Mouse (Mus musculus) embryonic fibroblast, embryonic 13.5 days (primary cell): ENCODE data around the gene Ano2. TPM values are rescaled to one million over a fixed set of nuclear protein-coding genes. Genes with fewer than 3 reads are reported as not detected.

Experiments
- H3K27ac ChIP-seq: 2 replicates; pipeline ENCODE4 v1.5.1; 2012; ENCODE audit warnings: low read length, control low read depth, inconsistent platforms; ENCODE audit not compliant: insufficient read depth
- H3K4me1 ChIP-seq: 2 replicates; pipeline ENCODE4 v1.6.1; 2011; ENCODE audit warnings: low read length; ENCODE audit not compliant: control insufficient read depth, insufficient read depth
- H3K4me3 ChIP-seq: 2 replicates; pipeline ENCODE4 v1.5.1; 2011; ENCODE audit warnings: mild to moderate bottlenecking, control low read depth, low read length; ENCODE audit not compliant: insufficient read depth
- CTCF ChIP-seq: IDR thresholded peaks from 2 replicates; pipeline ENCODE4 v1.5.1; 2011; ENCODE audit warnings: mild to moderate bottlenecking, control low read depth, low read length, moderate library complexity, borderline replicate concordance; ENCODE audit not compliant: insufficient read depth
- POLR2A ChIP-seq: IDR thresholded peaks from 2 replicates; pipeline ENCODE4 v1.6.1; 2011; ENCODE audit warnings: low read depth, mild to moderate bottlenecking, control low read depth, low read length, moderate library complexity
- polyA plus RNA-seq: library from polyadenylated mRNA; stranded (reverse); fragments of >200 nt; gene quantifications from 2 replicates; pipeline ENCODE4 v1.2.4, GENCODE M21; 2011; ENCODE audit warnings: low read depth; ENCODE audit not compliant: missing spikeins, insufficient read length

Gene Ano2
- polyA plus RNA-seq, 1 experiment = not detected

DNA sequence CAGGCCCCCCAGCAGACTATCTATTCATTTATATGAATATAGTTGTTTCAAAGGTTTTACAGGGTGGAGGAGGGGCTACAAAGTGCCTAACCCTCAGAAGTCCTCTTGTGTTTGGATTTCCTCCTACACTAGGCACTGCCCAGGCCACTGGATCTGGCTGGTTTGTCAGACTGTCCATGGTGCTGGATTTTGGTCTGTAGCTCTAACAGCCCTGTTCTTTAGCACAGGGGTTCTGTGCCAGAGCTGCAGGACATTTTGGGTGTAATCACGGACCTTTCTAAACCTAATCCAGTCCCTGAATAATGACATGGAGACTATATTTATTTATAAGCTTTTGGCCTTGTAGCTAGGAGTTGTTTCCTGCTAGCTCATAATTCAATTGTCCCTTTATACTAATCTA, 328.2 kb downstream of the Ano2 start:
- Histone ChIP-seq H3K27ac (no peak overlapping the region), H3K4me3 (no peak overlapping the region), H3K4me1 (no peaks in the 10 kb centered on the region)
- TF ChIP-seq POLR2A (no peak), CTCF (no peak)

DNA sequence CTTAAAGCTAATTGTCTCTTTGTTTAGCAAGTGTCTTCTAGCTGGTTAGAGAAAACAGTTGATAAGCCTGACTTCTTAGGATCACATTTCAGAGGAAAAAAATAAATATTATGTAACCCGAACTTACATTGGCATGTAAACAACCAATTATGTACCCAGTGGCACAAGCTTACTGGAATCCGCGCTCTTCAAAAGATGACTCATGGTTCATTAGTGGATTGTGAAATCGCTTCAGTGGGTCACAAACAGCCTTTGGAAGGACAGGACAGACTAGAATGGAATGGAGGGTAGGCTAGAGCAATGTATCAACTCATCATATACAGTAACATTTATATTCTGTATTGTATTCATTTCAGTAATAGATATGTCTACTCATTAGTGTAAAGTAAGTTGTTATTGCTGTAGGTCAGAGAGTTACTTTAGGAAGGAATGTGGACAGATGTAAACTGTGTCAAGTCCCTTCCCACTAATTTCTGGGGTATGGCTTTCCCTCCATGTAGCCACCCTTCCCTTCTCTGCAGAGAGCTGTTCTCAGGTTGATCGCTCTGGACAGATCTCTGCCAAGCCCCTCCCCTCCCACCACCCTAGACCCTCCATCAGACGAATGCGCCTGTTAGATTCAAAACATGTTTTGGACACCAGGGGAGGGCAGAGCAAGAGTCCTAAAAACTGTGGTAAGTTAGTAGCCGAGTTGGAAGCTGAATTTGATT, 343.6 kb downstream of the Ano2 start:
- no peaks in the 10 kb centered on the region for H3K4me1 ChIP-seq
- TF ChIP-seq CTCF = no peak
- TF ChIP-seq POLR2A = no peak
- no peak overlapping the region for H3K27ac ChIP-seq
- H3K4me3 ChIP-seq = no peak overlapping the region

DNA sequence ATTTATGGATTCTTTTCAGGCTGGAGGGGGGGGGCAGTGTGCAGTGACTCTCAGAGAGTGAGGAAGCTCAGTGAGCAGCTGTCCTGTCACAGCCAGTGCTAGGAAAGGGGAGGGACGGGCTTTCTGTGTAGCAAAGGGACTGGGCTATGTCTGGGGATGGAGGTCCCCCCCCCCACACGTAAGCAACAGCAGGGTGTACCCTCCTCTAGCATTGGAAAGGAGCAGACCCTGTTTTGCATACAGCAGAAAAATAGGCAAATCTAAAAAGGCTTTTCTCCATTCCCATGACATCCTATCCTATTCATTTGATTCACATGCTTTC, 344.1 kb downstream of the Ano2 start:
- Histone ChIP-seq H3K4me1 (no peaks in the 10 kb centered on the region), H3K4me3 (no peak overlapping the region), H3K27ac (no peak overlapping the region)
- no peak for TF ChIP-seq CTCF
- no peak for TF ChIP-seq POLR2A

DNA sequence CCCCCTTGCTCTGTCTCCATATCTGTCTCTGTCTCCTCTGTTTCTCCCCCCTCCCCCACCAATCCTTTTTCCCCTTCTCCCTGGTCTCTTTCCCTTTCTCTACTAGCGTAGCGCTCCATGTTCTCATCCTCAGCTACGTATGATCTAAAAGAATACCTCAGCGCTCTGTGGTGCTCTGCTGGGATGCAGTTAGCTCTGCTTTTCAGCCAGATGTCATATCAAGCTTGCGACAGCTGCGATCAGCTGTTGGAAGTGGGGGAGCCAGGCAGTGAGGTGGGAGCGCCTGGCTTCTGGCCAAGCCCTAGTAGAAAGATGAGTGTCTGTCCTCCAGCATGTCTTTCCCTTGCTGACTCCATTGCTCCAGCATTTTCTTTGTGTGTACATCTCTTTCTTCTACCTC, 344.5 kb downstream of the Ano2 start:
- no peak overlapping the region for H3K27ac ChIP-seq
- H3K4me3 ChIP-seq = no peak overlapping the region
- no peaks in the 10 kb centered on the region for H3K4me1 ChIP-seq
- TF ChIP-seq CTCF (no peak), POLR2A (no peak)

DNA sequence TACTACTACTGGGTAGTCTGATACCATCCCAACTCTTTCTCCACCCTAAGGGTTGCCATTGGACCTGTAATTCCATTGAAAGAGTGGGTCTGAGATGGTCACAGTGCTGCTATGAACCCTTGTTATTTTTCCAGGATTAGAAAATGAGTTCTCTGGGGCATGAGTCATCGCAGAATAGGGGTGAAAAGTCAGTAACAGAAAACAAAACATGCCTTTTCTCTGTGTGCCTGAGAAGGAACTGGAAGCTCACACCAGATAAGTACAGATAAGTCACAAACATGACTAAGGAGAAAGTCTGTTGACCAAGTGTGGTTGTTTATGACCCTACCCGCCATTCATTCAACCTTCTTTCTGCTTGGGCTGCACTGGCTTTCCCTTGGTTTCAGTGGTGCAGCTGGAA, 345.4 kb downstream of the Ano2 start:
- H3K27ac ChIP-seq = no peak overlapping the region
- TF ChIP-seq POLR2A = no peak
- no peak for TF ChIP-seq CTCF
- H3K4me3 ChIP-seq = no peak overlapping the region
- H3K4me1 ChIP-seq = no peaks in the 10 kb centered on the region

DNA sequence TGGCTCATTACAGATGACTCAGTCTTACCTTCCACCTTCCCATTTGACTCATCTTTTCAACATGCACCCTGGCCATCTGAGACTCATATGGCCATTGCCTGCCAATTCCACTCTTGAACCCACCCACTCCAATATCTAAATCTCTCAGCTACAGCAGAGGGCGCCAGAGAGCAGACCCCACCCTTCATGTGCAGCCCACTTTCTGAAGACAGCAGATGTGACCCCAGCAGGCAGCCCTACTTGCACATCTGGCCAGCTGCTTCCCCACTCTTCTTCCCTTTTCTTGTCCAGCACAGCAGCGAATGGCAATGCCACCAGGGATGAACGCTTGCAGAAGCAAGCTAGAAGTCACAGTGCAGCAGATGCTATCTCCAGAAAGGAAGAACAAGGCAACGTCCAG, 355.7 kb downstream of the Ano2 start:
- H3K4me3 ChIP-seq = no peak overlapping the region
- H3K4me1 ChIP-seq = no peaks in the 10 kb centered on the region
- H3K27ac ChIP-seq = no peak overlapping the region
- TF ChIP-seq POLR2A = no peak
- TF ChIP-seq CTCF = no peak

DNA sequence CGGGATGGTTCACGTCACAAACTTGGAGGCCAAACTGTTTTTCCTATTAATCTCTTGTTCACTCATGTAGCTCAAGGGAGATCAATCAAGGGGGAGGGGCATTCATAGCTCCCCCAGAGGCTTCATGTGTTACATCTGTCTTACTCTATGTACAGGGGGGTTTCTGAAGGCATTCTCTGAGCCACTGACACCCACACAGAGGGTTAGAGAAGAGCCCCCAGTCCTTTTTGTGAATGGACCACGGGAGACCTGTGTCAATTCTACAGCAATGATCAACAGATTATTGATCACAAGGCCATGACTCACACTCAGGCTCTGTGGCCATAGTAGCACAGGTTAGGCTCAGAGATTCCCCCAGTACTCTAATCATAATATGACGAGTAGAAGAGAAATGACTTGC, 358.0 kb downstream of the Ano2 start:
- TF ChIP-seq CTCF (no peak), POLR2A (no peak)
- Histone ChIP-seq H3K4me1 (no peaks in the 10 kb centered on the region), H3K4me3 (no peak overlapping the region), H3K27ac (no peak overlapping the region)

DNA sequence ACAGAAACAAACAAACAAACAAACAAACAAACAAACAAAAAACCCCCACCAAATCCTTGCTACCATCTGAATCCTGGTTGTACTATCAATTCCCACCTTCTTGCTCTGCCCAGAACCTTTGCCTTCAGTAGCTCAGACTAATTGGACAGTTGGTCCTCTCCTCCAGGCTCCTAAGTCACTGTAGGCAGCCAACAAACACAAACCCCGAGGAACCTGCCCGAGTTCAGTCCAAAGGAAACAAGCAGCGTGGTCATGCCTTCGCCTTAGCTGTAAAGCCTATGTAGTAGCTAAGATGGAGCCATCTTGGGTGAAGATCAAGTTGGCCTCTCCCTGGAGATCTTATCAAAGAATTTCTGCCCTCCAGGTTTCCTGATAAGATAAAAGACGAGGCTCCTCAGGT, 362.9 kb downstream of the Ano2 start:
- TF ChIP-seq CTCF (no peak), POLR2A (no peak)
- Histone ChIP-seq H3K4me3 (no peak overlapping the region), H3K27ac (no peak overlapping the region), H3K4me1 (no peaks in the 10 kb centered on the region)

DNA sequence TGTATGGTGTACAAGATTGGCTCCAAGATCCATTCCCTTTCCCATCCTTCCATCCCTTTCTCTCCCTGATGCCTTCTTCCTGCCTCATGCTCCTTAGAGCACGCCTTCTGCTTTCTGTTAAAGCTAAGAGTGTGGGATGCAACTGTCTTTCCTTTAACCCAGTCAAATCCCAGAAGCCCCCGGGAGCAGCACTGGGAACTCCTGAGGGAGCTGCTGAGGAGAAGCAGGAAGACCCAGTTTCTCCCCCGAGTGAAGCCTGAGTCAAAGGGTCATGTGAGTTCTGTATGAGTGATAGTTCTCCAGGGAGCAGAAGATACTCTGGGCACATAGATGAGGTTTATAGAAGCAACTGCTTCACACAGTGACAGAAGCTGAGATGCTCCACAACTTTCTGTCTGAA, 367.5 kb downstream of the Ano2 start:
- no peak overlapping the region for H3K27ac ChIP-seq
- H3K4me3 ChIP-seq = no peak overlapping the region
- TF ChIP-seq CTCF (no peak), POLR2A (no peak)
- H3K4me1 ChIP-seq = no peaks in the 10 kb centered on the region

DNA sequence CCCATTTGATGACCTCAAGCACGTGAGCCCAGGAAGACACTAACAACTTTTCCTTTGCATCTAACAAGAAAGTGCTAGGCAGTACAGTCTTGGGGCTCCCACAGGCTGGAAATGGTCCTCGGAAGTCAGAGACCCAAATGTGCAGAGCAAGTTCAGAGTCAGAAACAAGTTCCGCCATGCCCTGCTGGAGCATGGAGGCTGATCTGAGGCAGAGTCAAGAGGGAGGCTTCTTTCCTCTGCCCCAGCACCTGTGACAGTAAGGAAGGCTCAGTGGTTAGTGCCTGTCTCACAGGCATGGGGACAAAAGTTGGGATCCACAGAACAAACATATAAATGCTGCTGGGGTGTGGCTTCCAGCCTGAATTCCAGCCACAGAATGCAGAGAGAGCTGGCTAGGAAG, 390.3 kb downstream of the Ano2 start:
- no peaks in the 10 kb centered on the region for H3K4me1 ChIP-seq
- no peak overlapping the region for H3K4me3 ChIP-seq
- TF ChIP-seq CTCF (no peak), POLR2A (no peak)
- H3K27ac ChIP-seq = no peak overlapping the region
